Mouse (Mus musculus) gastrocnemius, postnatal 36 days (tissue): ENCODE results near the gene Glipr1. TPM values are rescaled to one million over a fixed set of nuclear protein-coding genes. Genes with fewer than 3 reads are reported as not detected.
A peak's percentile ranks its signal among the peaks of the same experiment; 100 is the strongest.
"Not testable (repeated sequence)": the region's sequence is repeated elsewhere in the genome, so short reads cannot be mapped to it uniquely, and the experiment has no call there.

ENCODE experiments used
- DNase-seq, 2 experiments: peaks; one replicate each; pipeline ENCODE4 v3.0.0; 2022
- intact Hi-C: fragments of 180-260 bp; cut with DNase I; formaldehyde crosslinking; loops from one replicate; pipeline ENCODE4 v1.15.1; 2025
- long read RNA-seq, 2 experiments: library from polyadenylated mRNA; stranded (forward); transcript quantifications; one replicate each; pipeline ENCODE4 v2.0.0; 2021
- total RNA-seq, 2 experiments: library from RNA; stranded (reverse); gene quantifications; 2 replicates each; pipeline ENCODE4 v1.2.3; 2021

Gene Glipr1
- total RNA-seq: not detected
- long read RNA-seq, experiment 1, partial matches to known transcripts: 0 of 1 reads
- long read RNA-seq, experiment 1, other reads (novel, unspliced or antisense): 1 of 1 reads
- long read RNA-seq, experiment 2: 0 reads

- DNase-seq: no peak
- intact Hi-C loops: no loop called here
These were observed at the start of gene Glipr1 for GRCm38 (mm10) chr10:112002544-112003215. Glipr1 (minus strand) TSS chr10:112002631.

GRCm38 (mm10) chr10:112051956-112052355 is 49.5 kb upstream of the Glipr1 start:
- DNase-seq, intact Hi-C loops: not testable (repeated sequence)

- no peak for DNase-seq
- intact Hi-C loops: no loop called here
These were observed 48.8 kb upstream of the Glipr1 start for GRCm38 (mm10) chr10:112051220-112051619.

GRCm38 (mm10) chr10:112044283-112044682 is 41.9 kb upstream of the Glipr1 start:
- DNase-seq, intact Hi-C loops: not testable (repeated sequence)

- DNase-seq, intact Hi-C loops: not testable (repeated sequence)
These were observed 41.1 kb upstream of the Glipr1 start for GRCm38 (mm10) chr10:112043523-112043922.

- intact Hi-C loops, DNase-seq: not testable (repeated sequence)
These were observed 26.3 kb upstream of the Glipr1 start for GRCm38 (mm10) chr10:112028689-112029088.

GRCm38 (mm10) chr10:112023585-112023984 is 21.2 kb upstream of the Glipr1 start:
- DNase-seq: no peak
- intact Hi-C loops: no loop called here

- DNase-seq, intact Hi-C loops: not testable (repeated sequence)
These were observed 7.1 kb upstream of the Glipr1 start for GRCm38 (mm10) chr10:112009511-112009910.

- intact Hi-C loops: no loop called here
- DNase-seq: no peak
These were observed 493 bp downstream of the Glipr1 start for GRCm38 (mm10) chr10:112001756-112002520.

GRCm38 (mm10) chr10:112001350-112001749 is 1.1 kb downstream of the Glipr1 start:
- DNase-seq: no peak
- intact Hi-C loops: no loop called here

GRCm38 (mm10) chr10:112000568-112000967 is 1.9 kb downstream of the Glipr1 start:
- intact Hi-C loops: no loop called here
- DNase-seq: no peak

- intact Hi-C loops: no loop called here
These were observed 2.7 kb downstream of the Glipr1 start for GRCm38 (mm10) chr10:111999765-112000164.

GRCm38 (mm10) chr10:111997671-111998070 is 4.8 kb downstream of the Glipr1 start:
- no peak for DNase-seq
- intact Hi-C loops: no loop called here

More at GRCm38 (mm10) chr10:111999765-112000164, 2.7 kb downstream of the Glipr1 start:
- no peak for DNase-seq

- DNase-seq: no peak
- intact Hi-C loops: no loop called here
These were observed 5.5 kb downstream of the Glipr1 start for GRCm38 (mm10) chr10:111996911-111997347.

GRCm38 (mm10) chr10:111996549-111996904 is 5.9 kb downstream of the Glipr1 start:
- DNase-seq: no peak
- intact Hi-C loops: no loop called here

GRCm38 (mm10) chr10:111995803-111996548 is 6.5 kb downstream of the Glipr1 start:
- no peak for DNase-seq
- intact Hi-C loops: no loop called here

GRCm38 (mm10) chr10:111986453-111986852 is 16.0 kb downstream of the Glipr1 start:
- intact Hi-C loops: no loop called here
- no peak for DNase-seq

GRCm38 (mm10) chr10:111983070-111983469 is 19.4 kb downstream of the Glipr1 start:
- no peak for DNase-seq
- intact Hi-C loops: no loop called here

- DNase-seq: peak in 1 of 2 experiments; percentile 48
These were observed 24.8 kb downstream of the Glipr1 start for GRCm38 (mm10) chr10:111977584-111977983.

GRCm38 (mm10) chr10:111972542-111973361 is 29.7 kb downstream of the Glipr1 start, which contains the start of gene Krr1:
Krr1 (plus strand) TSS chr10:111972664.
- intact Hi-C loops: no loop called here
- peak; percentile 82 for DNase-seq

More at GRCm38 (mm10) chr10:111977584-111977983, 24.8 kb downstream of the Glipr1 start:
- intact Hi-C loops: loop anchor here (5.0 kb wide), 1 partner anchor 130 kb away; no protein-coding TSS in a partner anchor
